Comparison of ENCODE assay signal across 8 mouse cellular contexts in genomic region chr13:23738041-23738440, GRCm38 (mm10). TPM values are rescaled to one million over a fixed set of nuclear protein-coding genes. Genes with fewer than 3 reads are reported as not detected.
DNase-seq lines count a peak whose midpoint lies in the region; ATAC-seq and TF ChIP-seq lines count a peak whose summit lies in the region.

No protein-coding gene starts in this region.

- TF ChIP-seq CTCF in spleen, adult 2 months (IDR thresholded peaks at IDR 0.05; ENCODE audit: extremely low read depth, insufficient read depth, insufficient read length, insufficient replicate concordance): no peak
- TF ChIP-seq CTCF in cerebellum, adult 2 months (IDR thresholded peaks at IDR 0.05; ENCODE audit: borderline replicate concordance, insufficient read depth, low read depth, low read length): no peak

- H3K9ac ChIP-seq in intestine, embryonic 16.5 days (ENCODE audit: low read depth, low read length): peak overlapping the region; percentile 94
- 0 out of 2 replicates have a peak overlapping the region, but pooled peaks have one; percentile 73 for H3K9ac ChIP-seq in neural tube, embryonic 12.5 days

- H3K4me3 ChIP-seq in spleen, adult 2 months (ENCODE audit: extremely low read depth, insufficient read depth, insufficient read length): 0 out of 2 replicates have a peak overlapping the region, but pooled peaks have one; percentile 67
- peak overlapping the region; percentile 61 for H3K4me3 ChIP-seq in intestine, embryonic 16.5 days (ENCODE audit: low read length)
- no peak overlapping the region for H3K4me3 ChIP-seq in neural tube, embryonic 12.5 days
- H3K4me3 ChIP-seq in cerebellum, adult 2 months (replicated peaks; ENCODE audit: insufficient read depth, low read depth, low read length): no peak overlapping the region

- H3K4me2 ChIP-seq in intestine, embryonic 16.5 days (ENCODE audit: low read depth, low read length): peak overlapping the region; percentile 91; the same call in 1 of the 2 replicates
- H3K4me2 ChIP-seq in neural tube, embryonic 12.5 days (replicated peaks): peak overlapping the region; percentile 97

- no peaks in the 10 kb centered on the region for H3K4me1 ChIP-seq in spleen, adult 2 months (ENCODE audit: control insufficient read depth, insufficient read depth, insufficient read length)
- H3K4me1 ChIP-seq in intestine, embryonic 16.5 days (ENCODE audit: control insufficient read depth, insufficient read depth, low read length): peaks cover 5% of the 10 kb centered on the region; the same call in 1 of the 2 replicates
- peaks cover 10% of the 10 kb centered on the region for H3K4me1 ChIP-seq in neural tube, embryonic 12.5 days
- H3K4me1 ChIP-seq in cerebellum, adult 2 months (ENCODE audit: control insufficient read depth, insufficient read depth, low read length): no peaks in the 10 kb centered on the region

- H3K36me3 ChIP-seq in spleen, adult 2 months (ENCODE audit: control insufficient read depth, insufficient read depth, low read length): no peaks in the 10 kb centered on the region; the same call in 1 of the 2 replicates
- no peaks in the 10 kb centered on the region for H3K36me3 ChIP-seq in intestine, embryonic 16.5 days (ENCODE audit: control insufficient read depth, insufficient read depth, low read length)
- H3K36me3 ChIP-seq in neural tube, embryonic 12.5 days: no peaks in the 10 kb centered on the region

- WGBS in spleen, adult 2 months: 29% methylated on average over 4 of the region's 4 CpGs
- WGBS in intestine, embryonic 16.5 days: 22% methylated on average over 4 of the region's 4 CpGs
- 23% methylated on average over 4 of the region's 4 CpGs for WGBS in neural tube, embryonic 12.5 days
- 23% methylated on average over 4 of the region's 4 CpGs for WGBS in cerebellum, adult 2 months

- DNase-seq in CD4-positive, CD25-positive, alpha-beta regulatory T cell, adult 2 months (ENCODE audit: low read depth, low spot score): peak; percentile 35
- DNase-seq in spleen, adult 2 months (ENCODE audit: low read depth in 1 of 2, low spot score in 2 of 2): no peak
- DNase-seq in spleen, adult 12 weeks (ENCODE audit: low spot score): no peak
- no peak for DNase-seq in urinary bladder, adult 18-20 months (ENCODE audit: low spot score in 2 of 2)
- DNase-seq in cerebellum, adult 2 months: no peak

- ATAC-seq in CD4-positive, CD25-positive, alpha-beta regulatory T cell, adult 4 months: no peak
- no peak for ATAC-seq in intestine, embryonic 16.5 days
- ATAC-seq in neural tube, embryonic 12.5 days (ENCODE audit: low FRiP score, low read depth): 0 out of 2 replicates have a peak, but pooled peaks have one; percentile 30

- no peaks in the 10 kb centered on the region for H3K9me3 ChIP-seq in intestine, embryonic 16.5 days (ENCODE audit: control insufficient read depth, low read length)
- no peaks in the 10 kb centered on the region for H3K9me3 ChIP-seq in neural tube, embryonic 12.5 days

- peak overlapping the region; percentile 98; the same call in 1 of the 2 replicates for H3K27ac ChIP-seq in spleen, adult 2 months (ENCODE audit: insufficient read depth, low read length)
- H3K27ac ChIP-seq in intestine, embryonic 16.5 days (ENCODE audit: low read length): peak overlapping the region; percentile 99
- H3K27ac ChIP-seq in neural tube, embryonic 12.5 days: no peak overlapping the region; the same call in 1 of the 2 replicates
- H3K27ac ChIP-seq in cerebellum, adult 2 months (ENCODE audit: insufficient read depth, low read length): no peak overlapping the region

- no peaks in the 10 kb centered on the region for H3K27me3 ChIP-seq in spleen, adult 2 months (ENCODE audit: control insufficient read depth, insufficient read depth, low read length)
- no peaks in the 10 kb centered on the region for H3K27me3 ChIP-seq in intestine, embryonic 16.5 days (replicated peaks; ENCODE audit: control insufficient read depth, insufficient read depth, low read length)
- no peaks in the 10 kb centered on the region for H3K27me3 ChIP-seq in neural tube, embryonic 12.5 days (replicated peaks)
- no peaks in the 10 kb centered on the region for H3K27me3 ChIP-seq in cerebellum, adult 2 months (ENCODE audit: control insufficient read depth, insufficient read depth, low read length)

- no peak for TF ChIP-seq POLR2A in spleen, adult 2 months (IDR thresholded peaks at IDR 0.05; ENCODE audit: low read depth, low read length)
- no peak for TF ChIP-seq POLR2A in cerebellum, adult 2 months (IDR thresholded peaks at IDR 0.05; ENCODE audit: borderline replicate concordance, insufficient read depth, low read length)

RNA-seq across cellular contexts. Expression of gene Hist1h1c, which starts 0.6 kb away (rescaled TPM):
- 10 to 100 TPM in 1 of 2 experiments, 1 to 10 TPM in 1; 8.9 to 10.5 TPM for polyA plus RNA-seq in CD4-positive, CD25-positive, alpha-beta regulatory T cell, adult 4 months (2017; shearing (Covaris generic))
- polyA plus RNA-seq in spleen, adult 2 months (2012; rRNA removed): 20.9 and 25.5 TPM in 2 replicates
- 33.6 and 35.3 TPM in 2 replicates for polyA plus RNA-seq in intestine, embryonic 16.5 days (2015; fragmentation: Nextera tagmentation; extraction: Ambion mirVana)
- polyA plus RNA-seq in neural tube, embryonic 12.5 days (2016; fragmentation: Nextera tagmentation; extraction: Ambion mirVana): 13.3 and 13.6 TPM in 2 replicates
- 34.6 and 42.8 TPM in 2 replicates for polyA plus RNA-seq in cerebellum, adult 2 months (2012; rRNA removed)

RNA-seq across cellular contexts. Expression of gene Hist1h3c, which starts 7.4 kb away (rescaled TPM):
- polyA plus RNA-seq in CD4-positive, CD25-positive, alpha-beta regulatory T cell, adult 4 months (2017; shearing (Covaris generic)): 1 to 10 TPM in 1 of 2 experiments, not detected in 1; 1.3 TPM
- polyA plus RNA-seq in spleen, adult 2 months (2012; rRNA removed): 35.9 and 50.3 TPM in 2 replicates
- polyA plus RNA-seq in intestine, embryonic 16.5 days (2015; fragmentation: Nextera tagmentation; extraction: Ambion mirVana): 3.2 and 4.9 TPM in 2 replicates
- polyA plus RNA-seq in neural tube, embryonic 12.5 days (2016; fragmentation: Nextera tagmentation; extraction: Ambion mirVana): 6.8 and 7.4 TPM in 2 replicates
- polyA plus RNA-seq in cerebellum, adult 2 months (2012; rRNA removed): 0.23 and 0.30 TPM in 2 replicates

RNA-seq across cellular contexts. Expression of gene Hist1h2bb, which starts 8.5 kb away (rescaled TPM):
- 1 to 10 TPM in 1 of 2 experiments, not detected in 1; 2.9 TPM for polyA plus RNA-seq in CD4-positive, CD25-positive, alpha-beta regulatory T cell, adult 4 months (2017; shearing (Covaris generic))
- polyA plus RNA-seq in spleen, adult 2 months (2012; rRNA removed): 23.7 and 32.9 TPM in 2 replicates
- polyA plus RNA-seq in intestine, embryonic 16.5 days (2015; fragmentation: Nextera tagmentation; extraction: Ambion mirVana): 1.7 and 2.0 TPM in 2 replicates
- polyA plus RNA-seq in neural tube, embryonic 12.5 days (2016; fragmentation: Nextera tagmentation; extraction: Ambion mirVana): 1.3 and 1.7 TPM in 2 replicates
- polyA plus RNA-seq in cerebellum, adult 2 months (2012; rRNA removed): 0.56 and 0.97 TPM in 2 replicates

RNA-seq across cellular contexts. Expression of gene Hist1h2ab, which starts 12.9 kb away (rescaled TPM):
- polyA plus RNA-seq in CD4-positive, CD25-positive, alpha-beta regulatory T cell, adult 4 months (2017; shearing (Covaris generic)): 1 to 10 TPM; 2.8 to 8.2 TPM
- polyA plus RNA-seq in spleen, adult 2 months (2012; rRNA removed): 28.4 and 40.3 TPM in 2 replicates
- polyA plus RNA-seq in intestine, embryonic 16.5 days (2015; fragmentation: Nextera tagmentation; extraction: Ambion mirVana): 16.9 and 20.0 TPM in 2 replicates
- polyA plus RNA-seq in neural tube, embryonic 12.5 days (2016; fragmentation: Nextera tagmentation; extraction: Ambion mirVana): 28.5 and 44.2 TPM in 2 replicates
- 1.1 TPM in 1 of 2 replicates, not detected in the other for polyA plus RNA-seq in cerebellum, adult 2 months (2012; rRNA removed)

RNA-seq across cellular contexts. Expression of gene Hist1h3b, which starts 14.0 kb away (rescaled TPM):
- not detected for polyA plus RNA-seq in CD4-positive, CD25-positive, alpha-beta regulatory T cell, adult 4 months (2017; shearing (Covaris generic))
- polyA plus RNA-seq in spleen, adult 2 months (2012; rRNA removed): 54.9 and 68.9 TPM in 2 replicates
- polyA plus RNA-seq in intestine, embryonic 16.5 days (2015; fragmentation: Nextera tagmentation; extraction: Ambion mirVana): 4.7 and 7.4 TPM in 2 replicates
- polyA plus RNA-seq in neural tube, embryonic 12.5 days (2016; fragmentation: Nextera tagmentation; extraction: Ambion mirVana): 5.8 and 10.0 TPM in 2 replicates
- polyA plus RNA-seq in cerebellum, adult 2 months (2012; rRNA removed): 0.40 TPM in 1 of 2 replicates, not detected in the other

Comparison
In these comparisons a context has a peak if more than half of its experiments do, and no peak if none do; other contexts are left out.
1. H3K27ac ChIP-seq: peak in spleen, adult 2 months (single experiment) and intestine, embryonic 16.5 days (single experiment); none in neural tube, embryonic 12.5 days (single experiment) and cerebellum, adult 2 months (single experiment).
2. H3K4me3 ChIP-seq: peak in spleen, adult 2 months (single experiment) and intestine, embryonic 16.5 days (single experiment); none in neural tube, embryonic 12.5 days (single experiment) and cerebellum, adult 2 months (single experiment).